Mouse (Mus musculus): ENCODE results near the gene Rhoh. TPM values are rescaled to one million over a fixed set of nuclear protein-coding genes. Genes with fewer than 3 reads are reported as not detected.

Rhoh gene
- polyA plus RNA-seq, 1 experiment, result 135 TPM

DNA sequence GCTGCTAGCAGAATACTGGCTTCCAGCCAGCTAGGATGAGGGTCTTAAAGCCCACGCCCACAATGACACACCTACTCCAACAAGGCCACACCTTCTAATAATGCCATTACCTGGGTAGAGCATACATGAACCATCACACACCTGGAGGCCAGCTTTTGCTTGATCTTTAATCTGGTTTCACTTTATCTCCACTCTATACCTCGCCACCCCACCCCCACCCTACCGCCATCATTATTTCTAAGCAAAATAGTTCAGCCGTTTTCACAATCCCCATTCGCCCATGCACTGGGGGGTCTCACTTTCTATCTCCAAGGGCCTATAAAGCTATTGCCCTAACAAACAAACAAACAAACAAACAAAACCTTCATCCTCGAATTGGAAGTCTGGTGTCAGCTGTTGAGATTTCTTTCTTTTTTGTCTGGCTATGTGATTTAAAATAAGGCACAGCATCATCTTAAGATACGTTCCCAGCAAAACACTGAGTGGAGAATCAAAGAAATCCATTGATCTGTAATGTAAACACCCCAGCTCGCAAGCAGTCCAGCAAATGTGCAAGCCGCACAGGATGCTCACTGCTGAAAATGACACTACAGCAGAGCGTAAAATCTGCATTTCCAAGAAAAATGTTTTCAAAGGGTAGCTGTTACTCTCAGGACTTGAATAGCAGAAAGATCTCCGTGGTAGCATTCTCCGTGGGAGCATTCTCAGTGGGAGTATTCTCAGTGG, 59.9 kb downstream of the Rhoh start:
- Histone ChIP-seq H3K27me3 (ENCODE audit: control insufficient read depth, insufficient read depth, low read length) (no peaks in the 10 kb centered on the region), H3K27ac (ENCODE audit: control insufficient read depth, insufficient read depth, low read length) (no peak overlapping the region), H3K4me1 (replicated peaks; ENCODE audit: control insufficient read depth, insufficient read depth, low read length) (peaks cover 44% of the 10 kb centered on the region), H3K4me3 (ENCODE audit: control insufficient read depth, insufficient read depth, low read length) (no peak overlapping the region), H3K36me3 (ENCODE audit: control insufficient read depth, insufficient read depth, low read length) (no peaks in the 10 kb centered on the region)
- WGBS, result 71% methylated on average over 12 of the region's 12 CpGs
- DNase-seq, result no peak
- TF ChIP-seq POLR2A (IDR thresholded peaks at IDR 0.05; ENCODE audit: control insufficient read depth, extremely low read depth, insufficient read depth, low read length, poor library complexity), result no peak

DNA sequence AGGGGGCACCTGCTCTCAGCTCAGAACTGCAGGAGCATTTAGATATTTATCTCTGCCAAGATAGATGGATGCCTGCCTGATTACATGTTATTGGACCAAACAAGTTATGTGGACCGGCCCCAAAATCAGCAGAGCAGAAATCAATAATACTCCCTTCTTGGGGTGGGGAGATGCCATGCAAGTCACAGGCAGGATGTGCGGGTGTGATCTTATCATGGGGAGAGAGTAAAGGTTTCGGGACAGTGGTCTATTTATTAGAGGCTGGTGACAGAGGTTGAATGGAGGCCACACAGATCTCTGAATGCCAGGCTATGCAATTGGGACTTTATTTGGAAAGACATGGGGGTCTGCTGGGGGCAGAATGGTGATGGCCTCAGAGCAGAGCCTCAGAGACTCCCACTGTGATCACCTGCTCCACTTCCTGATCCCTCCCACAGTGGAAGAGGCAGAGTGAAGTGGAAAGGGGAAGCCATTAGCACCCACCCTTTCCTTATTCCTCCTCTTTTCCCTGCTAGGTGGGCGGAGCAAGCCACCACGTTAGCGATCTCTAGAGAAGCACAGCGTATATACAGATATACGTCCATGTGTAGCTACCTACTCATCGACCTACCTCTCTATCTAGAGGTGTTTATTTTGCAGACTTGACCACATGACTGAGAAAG, 60.6 kb downstream of the Rhoh start:
- WGBS, result 64% methylated on average over 9 of the region's 9 CpGs
- Histone ChIP-seq H3K27me3 (ENCODE audit: control insufficient read depth, insufficient read depth, low read length) (no peaks in the 10 kb centered on the region), H3K4me1 (replicated peaks; ENCODE audit: control insufficient read depth, insufficient read depth, low read length) (peaks cover 52% of the 10 kb centered on the region), H3K27ac (ENCODE audit: control insufficient read depth, insufficient read depth, low read length) (peak overlapping the region; percentile 24; the same call in 1 of the 2 replicates), H3K4me3 (ENCODE audit: control insufficient read depth, insufficient read depth, low read length) (no peak overlapping the region), H3K36me3 (ENCODE audit: control insufficient read depth, insufficient read depth, low read length) (no peaks in the 10 kb centered on the region)
- DNase-seq, result no peak
- TF ChIP-seq CTCF (IDR thresholded peaks at IDR 0.05; ENCODE audit: borderline replicate concordance, control insufficient read depth, extremely low read depth, insufficient read depth, low read length, poor library complexity), result no peak
- no peak for TF ChIP-seq POLR2A (IDR thresholded peaks at IDR 0.05; ENCODE audit: control insufficient read depth, extremely low read depth, insufficient read depth, low read length, poor library complexity)

DNA sequence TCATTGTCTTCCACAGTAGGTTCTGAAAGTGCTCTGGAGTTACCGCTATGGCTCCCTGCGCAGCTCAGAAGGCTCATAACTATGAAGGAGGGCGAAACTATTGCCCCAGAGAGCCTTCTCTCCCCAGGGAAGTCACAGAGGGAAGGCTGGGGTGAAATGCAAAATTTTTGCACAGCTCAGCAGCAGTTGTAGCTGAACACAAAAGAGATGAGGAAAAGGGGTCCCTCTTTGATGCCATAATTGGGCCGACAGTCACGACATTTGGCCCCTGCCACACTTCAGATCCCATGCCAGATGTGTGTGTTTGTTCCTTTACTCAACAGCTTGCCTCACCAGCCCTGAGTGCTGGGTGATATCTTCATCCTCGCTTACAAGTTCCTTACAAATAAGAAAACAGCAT, 65.7 kb downstream of the Rhoh start:
- WGBS, result 36% methylated on average over 6 of the region's 6 CpGs
- Histone ChIP-seq H3K36me3 (ENCODE audit: control insufficient read depth, insufficient read depth, low read length) (no peaks in the 10 kb centered on the region), H3K27me3 (ENCODE audit: control insufficient read depth, insufficient read depth, low read length) (no peaks in the 10 kb centered on the region), H3K27ac (ENCODE audit: control insufficient read depth, insufficient read depth, low read length) (peak overlapping the region; percentile 100), H3K4me3 (ENCODE audit: control insufficient read depth, insufficient read depth, low read length) (peak overlapping the region; percentile 29), H3K4me1 (replicated peaks; ENCODE audit: control insufficient read depth, insufficient read depth, low read length) (peaks cover 56% of the 10 kb centered on the region)
- TF ChIP-seq POLR2A (IDR thresholded peaks at IDR 0.05; ENCODE audit: control insufficient read depth, extremely low read depth, insufficient read depth, low read length, poor library complexity) (0 out of 2 replicates have a peak, but pooled peaks have one; percentile 38), CTCF (IDR thresholded peaks at IDR 0.05; ENCODE audit: borderline replicate concordance, control insufficient read depth, extremely low read depth, insufficient read depth, low read length, poor library complexity) (no peak)
- peak; percentile 71 for DNase-seq

DNA sequence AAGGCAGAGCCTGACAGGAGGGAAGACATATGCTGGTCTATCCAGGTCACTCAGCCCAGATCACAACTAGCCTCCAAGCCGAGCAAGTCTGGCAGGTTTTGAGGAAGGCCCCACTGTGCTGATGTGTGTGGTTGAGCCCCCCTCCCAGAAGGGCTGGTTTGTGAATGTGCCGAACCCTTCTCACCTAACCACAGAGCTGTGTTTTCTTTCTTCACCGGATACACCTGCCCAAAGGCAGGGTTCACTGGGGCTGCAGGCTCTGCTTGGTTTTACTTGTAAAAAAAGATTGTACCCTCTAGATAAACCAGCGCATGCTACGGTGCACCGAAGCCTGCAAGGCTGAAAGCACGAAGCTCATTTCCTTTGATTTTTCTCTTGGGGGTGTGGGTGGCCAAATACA, 68.1 kb downstream of the Rhoh start:
- Histone ChIP-seq H3K4me1 (replicated peaks; ENCODE audit: control insufficient read depth, insufficient read depth, low read length) (peaks cover 53% of the 10 kb centered on the region), H3K36me3 (ENCODE audit: control insufficient read depth, insufficient read depth, low read length) (no peaks in the 10 kb centered on the region), H3K27ac (ENCODE audit: control insufficient read depth, insufficient read depth, low read length) (peak overlapping the region; percentile 80), H3K27me3 (ENCODE audit: control insufficient read depth, insufficient read depth, low read length) (no peaks in the 10 kb centered on the region), H3K4me3 (ENCODE audit: control insufficient read depth, insufficient read depth, low read length) (no peak overlapping the region)
- peak; percentile 91 for DNase-seq
- WGBS, result under 1% methylated on average over 7 of the region's 7 CpGs
- TF ChIP-seq POLR2A (IDR thresholded peaks at IDR 0.05; ENCODE audit: control insufficient read depth, extremely low read depth, insufficient read depth, low read length, poor library complexity) (peak; percentile 39; the same call in 1 of the 2 replicates), CTCF (IDR thresholded peaks at IDR 0.05; ENCODE audit: borderline replicate concordance, control insufficient read depth, extremely low read depth, insufficient read depth, low read length, poor library complexity) (no peak)

DNA sequence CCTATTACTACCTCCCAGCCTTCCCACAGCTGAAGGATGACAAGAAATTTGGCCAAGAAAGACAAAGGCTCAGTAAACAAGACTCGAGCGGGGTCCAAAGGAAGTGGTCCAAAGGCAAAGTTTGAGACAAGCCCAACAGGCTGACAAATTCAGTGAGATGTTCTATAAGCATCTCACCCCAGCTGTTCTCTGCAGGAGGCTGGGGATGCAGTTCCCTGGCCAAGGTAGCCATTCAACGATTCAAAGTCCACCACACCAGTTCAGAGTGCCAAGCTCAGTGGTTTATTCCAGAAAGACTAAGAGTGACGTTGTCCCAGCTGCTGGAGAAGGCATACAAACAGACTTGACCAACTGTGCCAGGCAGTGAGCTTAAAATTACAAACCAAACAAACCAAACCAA, 69.2 kb downstream of the Rhoh start:
- TF ChIP-seq CTCF (IDR thresholded peaks at IDR 0.05; ENCODE audit: borderline replicate concordance, control insufficient read depth, extremely low read depth, insufficient read depth, low read length, poor library complexity) (no peak), POLR2A (IDR thresholded peaks at IDR 0.05; ENCODE audit: control insufficient read depth, extremely low read depth, insufficient read depth, low read length, poor library complexity) (no peak)
- no peak for DNase-seq

DNA sequence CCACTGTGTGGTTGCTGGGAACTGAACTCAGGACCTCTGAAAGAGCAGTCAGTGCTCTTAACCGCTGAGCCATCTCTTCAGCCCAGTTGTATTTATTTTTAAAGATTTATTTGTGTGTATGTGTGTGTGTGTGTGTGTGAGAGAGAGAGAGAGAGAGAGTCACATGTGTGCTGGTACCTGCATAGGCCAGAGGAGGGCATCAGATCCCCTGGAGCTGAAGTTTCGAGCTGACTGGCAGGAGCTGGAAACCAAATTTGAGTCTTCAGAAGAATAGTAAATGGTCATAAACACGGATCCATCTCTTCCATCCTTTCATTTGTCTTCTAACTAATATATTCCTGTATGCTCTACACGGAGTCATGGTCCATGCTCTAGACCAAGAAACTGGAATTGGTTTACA, 72.2 kb downstream of the Rhoh start:
- DNase-seq, result no peak
- H3K4me3 ChIP-seq (ENCODE audit: control insufficient read depth, insufficient read depth, low read length), result no peak overlapping the region
- H3K4me1 ChIP-seq (replicated peaks; ENCODE audit: control insufficient read depth, insufficient read depth, low read length), result peaks cover 35% of the 10 kb centered on the region
- H3K36me3 ChIP-seq (ENCODE audit: control insufficient read depth, insufficient read depth, low read length), result no peaks in the 10 kb centered on the region
- H3K27me3 ChIP-seq (ENCODE audit: control insufficient read depth, insufficient read depth, low read length), result no peaks in the 10 kb centered on the region
- no peak overlapping the region; the same call in 1 of the 2 replicates for H3K27ac ChIP-seq (ENCODE audit: control insufficient read depth, insufficient read depth, low read length)
- no peak for TF ChIP-seq POLR2A (IDR thresholded peaks at IDR 0.05; ENCODE audit: control insufficient read depth, extremely low read depth, insufficient read depth, low read length, poor library complexity)
- TF ChIP-seq CTCF (IDR thresholded peaks at IDR 0.05; ENCODE audit: borderline replicate concordance, control insufficient read depth, extremely low read depth, insufficient read depth, low read length, poor library complexity), result no peak
- 97% methylated on average over 4 of the region's 4 CpGs for WGBS

More for the DNA sequence above, 69.2 kb downstream of the Rhoh start:
- Histone ChIP-seq H3K27me3 (ENCODE audit: control insufficient read depth, insufficient read depth, low read length) (no peaks in the 10 kb centered on the region), H3K36me3 (ENCODE audit: control insufficient read depth, insufficient read depth, low read length) (no peaks in the 10 kb centered on the region), H3K4me1 (replicated peaks; ENCODE audit: control insufficient read depth, insufficient read depth, low read length) (peaks cover 45% of the 10 kb centered on the region), H3K4me3 (ENCODE audit: control insufficient read depth, insufficient read depth, low read length) (no peak overlapping the region), H3K27ac (ENCODE audit: control insufficient read depth, insufficient read depth, low read length) (peak overlapping the region; percentile 93)
- WGBS, result 26% methylated on average over 4 of the region's 4 CpGs
